Mouse (Mus musculus) kidney, embryonic 16.5 days (tissue): ENCODE data around the gene 2610001J05Rik. TPM values are rescaled to one million over a fixed set of nuclear protein-coding genes. Genes with fewer than 3 reads are reported as not detected.

Source experiments
- ATAC-seq: fragments of 200-750 bp; cut with Nextera tagmentation; 2 replicates; pipeline ENCODE4 v1.8.0; 2017; ENCODE audit warnings: moderate TSS enrichment; ENCODE audit not compliant: low FRiP score, low TSS enrichment
- H3K27ac ChIP-seq: fragments of 300-500 bp; sonication (generic); 2 replicates; pipeline ENCODE4 v1.5.1; 2014; ENCODE audit warnings: low read length
- H3K27me3 ChIP-seq: fragments of 300-500 bp; sonication (generic); 2 replicates; pipeline ENCODE4 v1.6.1; 2014; ENCODE audit warnings: low read length, control low read depth, mixed read lengths; ENCODE audit not compliant: insufficient read depth
- H3K36me3 ChIP-seq: fragments of 300-500 bp; sonication (generic); 2 replicates; pipeline ENCODE4 v1.6.1; 2014; ENCODE audit warnings: low read length, control low read depth, mixed read lengths; ENCODE audit not compliant: insufficient read depth
- H3K4me1 ChIP-seq: fragments of 300-500 bp; sonication (generic); 2 replicates; pipeline ENCODE4 v1.6.1; 2014; ENCODE audit warnings: low read length, control low read depth, mixed read lengths; ENCODE audit not compliant: insufficient read depth
- H3K4me2 ChIP-seq: fragments of 300-500 bp; sonication (generic); replicated peaks from 2 replicates; pipeline ENCODE4 v1.6.1; 2014; ENCODE audit warnings: low read depth, low read length
- H3K4me3 ChIP-seq: fragments of 300-500 bp; sonication (generic); 2 replicates; pipeline ENCODE4 v1.5.1; 2014; ENCODE audit warnings: mild to moderate bottlenecking, low read length
- H3K9ac ChIP-seq: fragments of 300-500 bp; sonication (generic); replicated peaks from 2 replicates; pipeline ENCODE4 v1.6.1; 2014; ENCODE audit warnings: low read length
- H3K9me3 ChIP-seq: fragments of 300-500 bp; sonication (generic); 2 replicates; pipeline ENCODE4 v1.6.1; 2016; ENCODE audit warnings: low read length, control low read depth
- WGBS: fragments of 180-500 bp; shearing (Covaris S2); extraction: QIAGEN DNeasy Blood & Tissue Kit; methylation state at CpG from one replicate; pipeline ENCODE4 v1.1.7; 2014; 5-methylcytosine and 5-hydroxymethylcytosine counted together
- polyA plus RNA-seq: library from polyadenylated mRNA; unstranded; fragments of >200 nt; fragmentation: Nextera tagmentation; extraction: Ambion mirVana; gene quantifications from 2 replicates; pipeline ENCODE4 v1.2.1, GENCODE M21; 2015

Gene 2610001J05Rik
- 98.8 and 101 TPM in 2 replicates for polyA plus RNA-seq

DNA sequence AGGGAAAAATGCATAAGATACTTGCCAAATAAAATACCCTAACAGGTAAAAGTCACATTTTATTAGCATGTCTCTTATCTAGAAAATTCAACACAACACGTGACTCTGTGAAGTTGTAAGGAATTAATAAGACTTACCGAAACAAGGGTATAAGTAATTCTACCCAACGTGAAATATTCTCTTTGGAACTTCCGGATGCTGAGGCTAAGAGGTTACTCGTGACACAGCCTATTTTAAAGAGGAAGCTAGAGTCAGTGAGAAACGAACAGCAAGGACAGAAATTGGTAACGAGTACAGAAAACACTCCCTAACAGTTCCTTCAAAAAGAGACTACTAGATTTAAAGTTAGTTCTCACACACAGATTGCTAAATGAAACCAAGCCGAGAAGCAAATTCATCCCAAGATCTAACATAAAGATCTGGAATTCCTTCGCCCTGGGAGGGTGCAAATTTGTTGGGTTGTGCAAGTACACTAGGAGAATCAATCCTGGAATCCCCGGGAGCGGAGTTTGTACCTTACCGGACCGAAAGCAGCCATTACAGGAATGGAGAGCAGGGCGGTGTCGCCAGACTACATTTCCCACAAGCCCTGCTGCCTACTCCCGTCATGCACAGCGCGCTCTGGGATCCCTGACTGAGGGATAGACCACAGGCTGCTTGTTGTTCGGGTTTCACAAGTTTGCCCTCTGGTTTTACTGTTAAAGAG lies at the start of gene 2610001J05Rik:
2610001J05Rik (minus strand) TSS at position 600 of the 706 bp plus-strand sequence.
- peaks cover 9% of the 10 kb centered on the region; the same call in 1 of the 2 replicates for H3K4me1 ChIP-seq
- H3K4me3 ChIP-seq, result peak within 1 kb of the TSS; percentile 77
- no peaks in the 10 kb centered on the region for H3K9me3 ChIP-seq
- peak within 1 kb of the TSS; percentile 82 for H3K9ac ChIP-seq
- peak within 1 kb of the TSS; percentile 92 for H3K27ac ChIP-seq
- H3K27me3 ChIP-seq, result no peaks in the 10 kb centered on the region
- peak; percentile 100 for ATAC-seq
- H3K4me2 ChIP-seq, result peak within 1 kb of the TSS; percentile 60
- H3K36me3 ChIP-seq, result no peaks in the 10 kb centered on the region
- under 1% methylated on average over 19 of the region's 19 CpGs for WGBS

DNA sequence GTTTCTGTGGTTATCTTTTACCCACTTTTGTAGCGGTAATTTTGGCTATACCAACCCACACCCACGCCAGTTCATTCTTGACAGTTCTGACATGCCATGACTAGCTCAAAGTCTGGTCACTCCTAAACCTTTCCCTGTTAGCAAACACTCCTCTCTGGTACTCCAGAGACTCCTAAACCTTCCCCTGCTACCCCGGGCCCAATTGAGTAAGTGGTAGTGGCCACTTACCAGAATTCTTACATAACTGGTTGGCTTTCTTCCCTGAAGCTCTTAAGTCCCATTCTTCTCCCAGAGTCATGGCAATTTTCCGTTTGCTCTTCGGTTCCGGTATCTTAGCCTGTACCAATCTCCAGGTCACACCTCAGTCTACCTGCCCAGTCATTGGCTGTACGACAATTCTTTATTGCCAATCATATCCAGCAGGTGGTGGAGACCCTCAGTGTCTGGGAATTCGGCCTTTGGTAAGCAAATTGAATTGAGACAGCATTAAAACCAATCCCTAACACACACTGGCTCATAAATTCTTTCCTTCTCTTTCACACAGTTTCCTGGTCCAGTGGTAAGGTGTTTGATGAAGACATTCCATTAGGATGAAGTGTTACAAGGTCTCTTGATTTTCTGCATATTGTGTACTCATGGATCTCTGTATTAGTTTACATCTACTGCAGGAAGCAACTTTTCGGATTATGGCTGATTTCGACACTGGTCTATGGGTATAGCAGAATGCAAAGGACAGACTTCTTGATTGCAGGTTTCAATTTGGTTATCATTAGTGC lies 38.6 kb upstream of the 2610001J05Rik start:
- no peak overlapping the region for H3K27ac ChIP-seq
- WGBS, result 92% methylated on average over 10 of the region's 10 CpGs

DNA sequence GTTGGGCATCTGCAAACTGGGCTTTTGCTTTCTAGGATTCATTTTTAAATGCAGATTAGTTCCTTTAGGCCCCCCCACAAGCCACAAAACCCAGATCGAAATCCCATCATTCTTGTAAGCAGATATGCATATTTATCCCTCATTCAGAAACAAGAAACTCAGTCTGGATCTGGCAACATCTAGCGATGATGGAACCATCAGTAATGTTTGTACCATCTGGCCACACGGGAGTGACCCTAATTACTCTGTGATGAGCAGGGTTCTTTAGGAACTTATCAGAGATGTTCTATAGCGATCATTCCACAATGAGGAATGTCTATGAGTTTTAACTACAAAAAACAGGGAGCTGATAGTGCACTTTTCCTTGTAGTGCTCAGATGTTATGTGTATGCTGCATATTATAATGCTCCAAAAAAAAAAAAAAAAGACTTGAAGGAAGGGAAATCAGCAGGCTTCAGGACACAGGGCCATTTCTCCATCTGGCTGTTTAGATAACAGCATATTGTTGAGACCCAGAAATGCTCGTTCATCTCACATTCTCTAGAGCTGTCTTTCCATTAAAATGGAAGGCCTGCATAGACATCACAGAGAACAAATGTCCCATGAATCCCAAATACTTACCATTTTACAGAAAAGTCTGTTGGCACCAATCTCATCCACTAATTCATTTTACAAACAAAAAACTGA lies 31.8 kb upstream of the 2610001J05Rik start:
- H3K4me1 ChIP-seq, result no peaks in the 10 kb centered on the region
- H3K4me2 ChIP-seq, result no peak overlapping the region
- H3K9ac ChIP-seq, result no peak overlapping the region
- no peaks in the 10 kb centered on the region for H3K9me3 ChIP-seq
- H3K27ac ChIP-seq, result no peak overlapping the region
- no peaks in the 10 kb centered on the region for H3K27me3 ChIP-seq
- ATAC-seq, result no peak
- 87% methylated on average over 5 of the region's 5 CpGs for WGBS
- H3K4me3 ChIP-seq, result no peak overlapping the region
- H3K36me3 ChIP-seq, result no peaks in the 10 kb centered on the region

More for the DNA sequence above, 38.6 kb upstream of the 2610001J05Rik start:
- Histone ChIP-seq H3K9me3 (no peaks in the 10 kb centered on the region), H3K9ac (no peak overlapping the region), H3K4me3 (no peak overlapping the region), H3K27me3 (no peaks in the 10 kb centered on the region), H3K4me1 (no peaks in the 10 kb centered on the region), H3K4me2 (no peak overlapping the region), H3K36me3 (no peaks in the 10 kb centered on the region)
- no peak for ATAC-seq

DNA sequence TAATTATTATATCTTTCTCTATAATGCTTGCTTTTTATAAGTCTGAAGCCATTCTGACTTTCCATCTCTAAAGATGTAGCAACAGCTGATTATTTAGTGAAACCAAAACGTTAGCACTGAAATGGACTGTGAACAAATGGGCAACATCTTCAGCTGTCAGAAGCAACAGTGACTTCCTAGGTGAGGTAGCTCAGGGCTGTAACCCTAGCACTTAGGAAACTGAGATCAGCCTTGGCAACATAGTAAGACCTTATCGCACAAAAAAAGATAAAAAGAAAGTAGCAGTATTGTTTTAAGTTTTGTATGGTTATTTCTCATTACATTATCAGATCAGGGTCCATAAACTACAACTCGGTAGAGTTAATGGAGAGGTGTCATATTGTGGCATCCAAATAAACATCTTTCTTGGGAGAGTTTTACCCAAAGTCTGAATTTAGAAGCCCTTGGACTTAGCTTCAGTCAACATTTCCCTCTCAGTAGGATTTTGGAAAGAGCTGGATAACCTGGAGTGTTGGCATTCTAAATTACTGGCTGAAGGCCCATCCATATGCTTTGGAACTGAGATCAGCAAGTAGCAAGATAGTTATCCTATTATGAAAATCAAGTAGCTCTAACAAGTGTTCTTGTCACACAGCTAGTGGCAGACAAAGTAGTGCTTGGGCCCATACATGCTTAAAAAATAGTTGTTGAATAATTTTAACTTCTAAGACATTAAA lies 13.7 kb upstream of the 2610001J05Rik start:
- no peak overlapping the region for H3K9ac ChIP-seq
- no peak overlapping the region for H3K4me2 ChIP-seq
- no peaks in the 10 kb centered on the region for H3K36me3 ChIP-seq
- H3K27me3 ChIP-seq, result no peaks in the 10 kb centered on the region
- no peak overlapping the region for H3K4me3 ChIP-seq
- no peak overlapping the region for H3K27ac ChIP-seq
- no peak for ATAC-seq
- 79% methylated on average over 3 of the region's 3 CpGs for WGBS
- H3K9me3 ChIP-seq, result no peaks in the 10 kb centered on the region
- H3K4me1 ChIP-seq, result no peaks in the 10 kb centered on the region

DNA sequence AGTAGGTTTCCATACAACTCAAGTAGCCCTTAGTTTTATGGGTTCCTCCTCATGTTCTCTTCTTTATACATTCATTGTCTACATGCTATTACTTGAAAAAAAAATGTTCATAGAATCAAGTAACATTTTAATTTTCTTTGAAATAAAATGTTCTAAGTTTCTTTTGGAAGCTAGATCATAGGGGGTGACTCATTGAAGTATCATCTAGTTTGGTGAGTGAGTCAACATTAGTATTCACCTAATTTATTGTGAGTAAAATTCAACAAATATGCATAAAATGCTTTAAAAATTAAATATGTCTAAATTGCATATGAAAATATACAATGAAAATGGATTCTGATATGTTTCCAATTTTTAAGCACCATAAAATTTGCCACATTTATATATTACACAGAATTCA lies 11.6 kb upstream of the 2610001J05Rik start:
- Histone ChIP-seq H3K27ac (no peak overlapping the region), H3K4me2 (no peak overlapping the region), H3K36me3 (no peaks in the 10 kb centered on the region), H3K4me3 (no peak overlapping the region), H3K4me1 (no peaks in the 10 kb centered on the region), H3K9me3 (no peaks in the 10 kb centered on the region), H3K9ac (no peak overlapping the region), H3K27me3 (no peaks in the 10 kb centered on the region)
- no peak for ATAC-seq

DNA sequence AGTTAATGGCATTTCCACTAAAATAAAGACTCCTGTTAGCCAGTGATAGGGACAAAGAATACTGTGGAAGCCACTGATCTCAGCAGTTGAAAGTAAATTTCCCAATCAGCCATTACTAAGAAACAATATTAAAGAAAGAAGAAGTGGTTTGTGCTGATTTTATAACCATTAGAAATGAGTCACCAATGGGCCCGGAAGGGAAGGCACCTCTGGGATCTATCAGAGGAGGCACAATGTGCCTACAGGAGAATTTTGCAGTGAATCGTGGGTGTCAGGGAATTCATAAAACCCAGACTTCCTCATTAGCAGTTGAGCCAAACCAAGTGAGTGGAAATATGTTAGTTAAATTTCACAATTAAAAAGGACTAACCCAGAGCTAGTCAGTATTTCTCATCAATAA lies 2.6 kb upstream of the 2610001J05Rik start:
- 92% methylated on average over 2 of the region's 2 CpGs for WGBS
- Histone ChIP-seq H3K36me3 (no peaks in the 10 kb centered on the region), H3K9ac (no peak overlapping the region), H3K4me1 (peaks cover 9% of the 10 kb centered on the region; the same call in 1 of the 2 replicates), H3K4me2 (no peak overlapping the region), H3K4me3 (no peak overlapping the region), H3K27ac (no peak overlapping the region), H3K9me3 (no peaks in the 10 kb centered on the region), H3K27me3 (no peaks in the 10 kb centered on the region)
- no peak for ATAC-seq

DNA sequence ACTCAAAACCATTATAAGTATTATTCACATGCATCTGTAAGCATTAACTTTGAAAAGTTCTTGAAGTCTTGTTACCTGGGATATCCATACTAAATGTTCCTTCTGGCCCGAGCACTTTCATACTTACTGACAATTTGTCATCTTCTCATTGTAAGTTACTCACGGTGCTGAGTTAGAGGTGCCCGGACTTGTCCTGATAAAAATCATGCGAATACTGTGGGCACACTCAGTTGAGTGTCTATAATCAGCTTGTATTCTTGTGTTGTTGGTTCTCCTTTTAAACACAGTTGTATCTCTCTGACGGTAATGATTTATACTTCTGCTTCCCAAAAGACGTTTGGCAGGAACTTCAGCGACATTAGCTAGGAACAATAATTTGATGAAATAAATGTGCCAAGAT lies 758 bp upstream of the 2610001J05Rik start:
- peaks cover 9% of the 10 kb centered on the region; the same call in 1 of the 2 replicates for H3K4me1 ChIP-seq
- H3K4me3 ChIP-seq, result peak overlapping the region; percentile 18
- WGBS, result 38% methylated on average over 7 of the region's 7 CpGs
- peak overlapping the region; percentile 18; the same call in 1 of the 2 replicates for H3K27ac ChIP-seq
- peak overlapping the region; percentile 52 for H3K4me2 ChIP-seq
- no peak overlapping the region for H3K9ac ChIP-seq
- H3K9me3 ChIP-seq, result no peaks in the 10 kb centered on the region
- no peaks in the 10 kb centered on the region for H3K27me3 ChIP-seq
- no peaks in the 10 kb centered on the region for H3K36me3 ChIP-seq
- no peak for ATAC-seq

DNA sequence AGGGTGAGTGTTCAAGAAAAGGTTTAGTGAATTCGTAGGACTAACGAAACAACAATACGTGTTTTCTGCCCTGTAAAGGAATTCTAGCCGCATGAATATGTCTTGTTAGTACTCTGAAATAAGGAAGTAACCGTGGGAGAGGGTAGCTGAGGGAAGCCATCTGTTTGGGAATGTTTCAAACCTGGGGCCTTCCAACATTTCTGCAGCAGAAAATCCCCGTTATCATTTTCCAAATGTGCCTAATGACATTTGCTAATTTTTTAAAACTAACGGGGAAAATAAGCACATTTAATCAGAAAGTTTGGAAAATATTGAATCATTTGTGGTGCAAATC lies 274 bp upstream of the 2610001J05Rik start:
- Histone ChIP-seq H3K27me3 (no peaks in the 10 kb centered on the region), H3K36me3 (no peaks in the 10 kb centered on the region), H3K9ac (peak overlapping the region; percentile 82), H3K27ac (peak overlapping the region; percentile 92), H3K9me3 (no peaks in the 10 kb centered on the region), H3K4me3 (peak overlapping the region; percentile 77), H3K4me2 (peak overlapping the region; percentile 52), H3K4me1 (peaks cover 9% of the 10 kb centered on the region; the same call in 1 of the 2 replicates)
- peak; percentile 79 for ATAC-seq
- WGBS, result 2% methylated on average over 7 of the region's 7 CpGs

DNA sequence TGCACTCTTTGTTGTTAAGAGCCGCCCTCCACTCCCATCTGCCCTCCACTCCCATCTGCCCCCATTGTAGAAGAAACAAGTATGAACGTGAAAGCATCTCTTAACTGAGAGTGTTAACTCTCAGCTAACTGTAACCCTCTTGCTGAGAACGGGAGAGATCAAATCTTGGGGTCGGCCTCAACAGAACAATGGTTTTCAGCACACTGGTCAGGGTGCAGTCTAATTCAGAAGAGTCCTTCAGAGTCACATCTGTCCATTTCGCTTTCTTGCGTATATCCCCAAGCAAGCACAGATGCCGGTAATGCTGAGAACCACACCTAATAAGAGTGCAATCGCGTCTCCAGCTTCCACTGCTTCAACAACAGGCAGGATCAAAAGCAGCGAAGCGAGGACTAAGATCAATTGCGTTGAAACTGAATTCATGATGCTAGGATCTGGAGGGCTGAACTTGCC lies 1.0 kb downstream of the 2610001J05Rik start:
- Histone ChIP-seq H3K36me3 (no peaks in the 10 kb centered on the region), H3K9ac (peak overlapping the region; percentile 37), H3K27me3 (no peaks in the 10 kb centered on the region), H3K4me1 (peaks cover 9% of the 10 kb centered on the region; the same call in 1 of the 2 replicates), H3K4me2 (peak overlapping the region; percentile 60), H3K27ac (no peak overlapping the region), H3K9me3 (no peaks in the 10 kb centered on the region), H3K4me3 (peak overlapping the region; percentile 34)
- ATAC-seq, result no peak
- WGBS, result 32% methylated on average over 12 of the region's 12 CpGs
